Mouse (Mus musculus): ENCODE measurements around the gene Etv6. TPM values are rescaled to one million over a fixed set of nuclear protein-coding genes. Genes with fewer than 3 reads are reported as not detected.
A peak's percentile ranks its signal among the peaks of the same experiment; 100 is the strongest.

Etv6 gene
- polyA plus RNA-seq, 1 experiment from 2014 or later: 2.7 TPM

DNA sequence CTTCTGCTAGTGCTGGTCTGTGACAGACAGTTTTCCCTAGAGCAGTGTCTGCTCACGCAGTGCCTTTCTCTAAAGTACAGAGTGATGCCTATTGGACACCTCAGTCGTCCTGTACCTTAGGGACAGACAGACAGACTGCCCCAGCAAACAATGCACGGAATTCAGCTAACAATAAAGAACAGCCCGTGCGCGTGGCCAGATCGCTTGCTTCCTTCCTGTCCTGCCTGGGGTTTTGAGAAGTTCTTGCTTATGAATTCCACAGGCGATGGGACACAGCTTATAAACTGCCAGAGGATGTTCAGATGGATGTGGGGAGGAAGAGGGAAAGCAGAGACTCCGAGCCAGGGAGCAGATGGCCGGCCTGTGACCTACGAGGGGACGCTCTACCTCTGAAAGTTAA, 25.3 kb downstream of the Etv6 start:
- 49% methylated on average over 12 of the region's 12 CpGs for WGBS (ENCODE audit: insufficient replicate concordance)
- Histone ChIP-seq H3K4me3 (ENCODE audit: low read depth, low read length) (no peak overlapping the region), H3K27me3 (ENCODE audit: insufficient read depth, low read length) (no peaks in the 10 kb centered on the region), H3K9me3 (ENCODE audit: low read length) (no peaks in the 10 kb centered on the region), H3K4me1 (ENCODE audit: insufficient read depth) (peaks cover 17% of the 10 kb centered on the region), H3K4me2 (ENCODE audit: low read depth, low read length) (no peak overlapping the region), H3K9ac (replicated peaks) (no peak overlapping the region), H3K36me3 (replicated peaks; ENCODE audit: insufficient read depth, low read length) (0 out of 2 replicates have a peak, but pooled peaks cover 3% of the 10 kb centered on the region), H3K27ac (ENCODE audit: low read depth) (no peak overlapping the region)
- DNase-seq (no peak), ATAC-seq (no peak)
- TF ChIP-seq CTCF (IDR thresholded peaks at IDR 0.05; ENCODE audit: low read depth) (no peak), EP300 (IDR thresholded peaks at IDR 0.05; ENCODE audit: low read depth) (no peak)

DNA sequence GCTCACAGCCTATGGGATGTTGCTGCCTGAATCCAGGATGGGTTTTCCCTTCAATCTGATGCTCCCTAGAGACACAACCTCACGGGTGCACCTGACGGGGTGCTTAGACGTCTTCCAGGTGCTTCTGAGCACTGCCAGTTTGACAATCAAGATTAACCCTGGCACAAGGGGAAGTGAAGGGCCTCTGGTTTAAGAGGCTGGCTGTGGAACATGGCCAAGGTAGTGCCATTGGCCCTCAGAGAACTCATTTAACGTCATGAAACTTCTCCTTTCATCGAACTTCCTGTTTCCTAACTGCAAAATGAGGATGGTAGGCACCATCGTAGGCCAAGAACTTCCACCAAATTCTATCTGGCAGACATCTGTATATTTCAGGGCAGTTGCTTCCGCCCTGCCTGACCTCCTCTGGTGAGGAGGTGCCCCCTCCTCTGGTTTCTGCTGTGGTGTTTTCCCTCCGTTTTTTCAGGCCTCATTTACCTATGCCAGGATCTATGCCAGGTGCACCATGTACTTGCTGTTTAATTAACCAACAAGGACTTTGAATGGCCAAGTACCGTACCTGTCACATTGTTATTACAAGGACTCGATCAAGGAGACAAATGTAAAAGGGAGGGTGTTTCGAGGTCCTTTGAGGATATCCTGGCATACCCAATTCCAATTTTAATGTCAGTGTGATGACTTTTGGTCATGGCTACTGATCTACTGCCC, 29.7 kb downstream of the Etv6 start:
- peak overlapping the region; percentile 48 for H3K27ac ChIP-seq (ENCODE audit: low read depth)
- 52% methylated on average over 11 of the region's 11 CpGs for WGBS (ENCODE audit: insufficient replicate concordance)
- no peak for DNase-seq
- no peaks in the 10 kb centered on the region for H3K36me3 ChIP-seq (replicated peaks; ENCODE audit: insufficient read depth, low read length)
- 0 out of 2 replicates have a peak, but pooled peaks have one; percentile 48 for ATAC-seq
- H3K9me3 ChIP-seq (ENCODE audit: low read length): no peaks in the 10 kb centered on the region
- no peak overlapping the region for H3K4me3 ChIP-seq (ENCODE audit: low read depth, low read length)
- H3K9ac ChIP-seq (replicated peaks): no peak overlapping the region
- H3K4me1 ChIP-seq (ENCODE audit: insufficient read depth): peaks cover 18% of the 10 kb centered on the region
- no peak for TF ChIP-seq CTCF (IDR thresholded peaks at IDR 0.05; ENCODE audit: low read depth)
- TF ChIP-seq EP300 (IDR thresholded peaks at IDR 0.05; ENCODE audit: low read depth): no peak
- no peak overlapping the region for H3K4me2 ChIP-seq (ENCODE audit: low read depth, low read length)
- H3K27me3 ChIP-seq (ENCODE audit: insufficient read depth, low read length): no peaks in the 10 kb centered on the region

DNA sequence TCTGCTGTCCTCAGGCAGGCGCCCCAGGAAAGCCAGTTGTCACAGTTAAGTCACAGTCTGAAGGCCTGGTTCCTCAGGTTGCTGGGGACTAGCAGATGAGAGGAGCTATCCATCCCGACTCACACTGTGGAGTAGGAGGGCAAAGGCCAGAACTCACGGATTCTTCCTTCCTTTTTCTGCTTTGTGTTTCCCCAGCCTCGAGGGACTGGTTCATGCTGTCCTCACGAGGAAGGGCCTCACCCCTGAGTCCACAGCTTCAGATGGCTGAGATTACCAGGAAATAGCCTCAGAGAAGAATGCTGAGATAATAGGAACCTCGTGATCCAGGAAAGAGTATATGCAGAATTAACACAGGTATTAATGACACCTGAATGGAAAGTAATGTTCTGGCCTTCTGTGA, 30.6 kb downstream of the Etv6 start:
- no peak for DNase-seq
- TF ChIP-seq CTCF (IDR thresholded peaks at IDR 0.05; ENCODE audit: low read depth) (no peak), EP300 (IDR thresholded peaks at IDR 0.05; ENCODE audit: low read depth) (no peak)
- no peak for ATAC-seq
- H3K27me3 ChIP-seq (ENCODE audit: insufficient read depth, low read length): no peaks in the 10 kb centered on the region
- H3K4me3 ChIP-seq (ENCODE audit: low read depth, low read length): no peak overlapping the region
- WGBS (ENCODE audit: insufficient replicate concordance): 44% methylated on average over 6 of the region's 6 CpGs
- no peak overlapping the region for H3K9ac ChIP-seq (replicated peaks)
- no peaks in the 10 kb centered on the region for H3K9me3 ChIP-seq (ENCODE audit: low read length)
- no peak overlapping the region for H3K4me2 ChIP-seq (ENCODE audit: low read depth, low read length)
- H3K36me3 ChIP-seq (replicated peaks; ENCODE audit: insufficient read depth, low read length): no peaks in the 10 kb centered on the region
- H3K27ac ChIP-seq (ENCODE audit: low read depth): no peak overlapping the region
- peaks cover 13% of the 10 kb centered on the region for H3K4me1 ChIP-seq (ENCODE audit: insufficient read depth)

DNA sequence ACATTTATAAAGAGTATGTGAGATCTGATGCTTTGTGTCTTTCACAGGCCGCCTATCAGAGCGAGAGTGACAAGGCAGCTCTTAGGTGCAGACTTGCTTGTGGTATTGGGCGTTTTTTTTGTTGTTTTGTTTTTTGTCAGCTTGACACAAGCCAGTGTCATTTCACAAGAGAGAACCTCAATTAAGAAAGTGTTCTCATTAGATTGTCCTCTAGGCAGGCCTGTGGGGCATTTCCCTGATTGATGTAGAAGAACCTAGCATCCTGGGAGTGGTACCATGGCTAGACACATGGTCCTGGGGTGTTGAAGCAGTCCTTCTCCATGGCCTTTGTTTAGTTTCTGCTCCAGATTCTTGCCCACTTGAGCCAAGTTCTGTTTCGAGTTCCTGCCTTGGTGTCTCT, 31.5 kb downstream of the Etv6 start:
- H3K27ac ChIP-seq (ENCODE audit: low read depth): no peak overlapping the region
- TF ChIP-seq CTCF (IDR thresholded peaks at IDR 0.05; ENCODE audit: low read depth) (no peak), EP300 (IDR thresholded peaks at IDR 0.05; ENCODE audit: low read depth) (no peak)
- no peak overlapping the region for H3K4me3 ChIP-seq (ENCODE audit: low read depth, low read length)
- DNase-seq (no peak), ATAC-seq (no peak)
- H3K9me3 ChIP-seq (ENCODE audit: low read length): no peaks in the 10 kb centered on the region
- H3K27me3 ChIP-seq (ENCODE audit: insufficient read depth, low read length): no peaks in the 10 kb centered on the region
- H3K9ac ChIP-seq (replicated peaks): no peak overlapping the region
- H3K4me1 ChIP-seq (ENCODE audit: insufficient read depth): peaks cover 15% of the 10 kb centered on the region
- H3K4me2 ChIP-seq (ENCODE audit: low read depth, low read length): no peak overlapping the region
- WGBS (ENCODE audit: insufficient replicate concordance): 78% methylated on average over 4 of the region's 4 CpGs
- H3K36me3 ChIP-seq (replicated peaks; ENCODE audit: insufficient read depth, low read length): no peaks in the 10 kb centered on the region

DNA sequence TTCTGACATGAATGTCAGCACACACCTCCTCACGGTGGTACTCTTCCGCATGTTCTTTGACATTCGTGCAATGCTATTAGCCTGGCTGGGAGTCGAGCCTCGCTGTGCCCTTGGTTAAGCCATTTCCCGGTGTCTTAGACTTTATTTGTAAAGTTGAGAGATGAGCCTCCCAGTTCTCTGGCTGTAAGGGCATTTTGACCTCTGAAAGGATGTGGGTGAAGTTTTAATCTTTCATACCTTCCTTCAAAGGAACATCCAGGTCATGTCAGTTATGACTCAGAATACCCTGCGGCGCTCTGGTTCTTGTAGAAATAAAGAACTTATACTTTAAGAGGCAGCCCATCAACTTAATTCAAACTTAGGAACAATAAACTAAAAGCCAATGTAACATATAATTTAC, 32.0 kb downstream of the Etv6 start:
- DNase-seq: no peak
- no peak for ATAC-seq
- Histone ChIP-seq H3K27ac (ENCODE audit: low read depth) (no peak overlapping the region), H3K4me2 (ENCODE audit: low read depth, low read length) (no peak overlapping the region), H3K4me1 (ENCODE audit: insufficient read depth) (peaks cover 17% of the 10 kb centered on the region), H3K4me3 (ENCODE audit: low read depth, low read length) (no peak overlapping the region), H3K9me3 (ENCODE audit: low read length) (no peaks in the 10 kb centered on the region), H3K9ac (replicated peaks) (no peak overlapping the region), H3K27me3 (ENCODE audit: insufficient read depth, low read length) (no peaks in the 10 kb centered on the region), H3K36me3 (replicated peaks; ENCODE audit: insufficient read depth, low read length) (no peaks in the 10 kb centered on the region)
- WGBS (ENCODE audit: insufficient replicate concordance): 82% methylated on average over 8 of the region's 8 CpGs
- TF ChIP-seq EP300 (IDR thresholded peaks at IDR 0.05; ENCODE audit: low read depth) (no peak), CTCF (IDR thresholded peaks at IDR 0.05; ENCODE audit: low read depth) (no peak)

DNA sequence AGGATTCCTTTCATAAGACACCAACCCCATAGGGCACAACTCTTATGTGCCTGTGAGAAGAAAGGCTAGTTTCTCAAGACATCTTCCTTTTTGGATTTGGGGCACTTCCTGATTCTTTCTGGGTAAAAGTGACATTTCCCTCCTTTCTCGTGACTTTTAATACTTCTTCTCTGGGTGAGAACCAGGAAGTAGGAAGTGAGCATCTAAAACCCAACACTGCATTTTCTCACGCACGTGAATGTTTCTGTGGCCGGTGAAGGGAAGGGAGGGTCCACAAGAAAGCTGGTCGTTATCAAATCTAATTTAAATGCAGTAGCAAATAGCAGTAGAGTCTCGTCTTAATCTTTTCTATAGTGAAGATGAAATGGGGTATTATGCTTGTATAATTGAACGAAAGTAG, 36.9 kb downstream of the Etv6 start:
- Histone ChIP-seq H3K4me2 (ENCODE audit: low read depth, low read length) (no peak overlapping the region), H3K4me3 (ENCODE audit: low read depth, low read length) (no peak overlapping the region), H3K27ac (ENCODE audit: low read depth) (no peak overlapping the region; the same call in 1 of the 2 replicates), H3K9me3 (ENCODE audit: low read length) (no peaks in the 10 kb centered on the region), H3K36me3 (replicated peaks; ENCODE audit: insufficient read depth, low read length) (peaks cover 5% of the 10 kb centered on the region; the same call in 1 of the 2 replicates), H3K27me3 (ENCODE audit: insufficient read depth, low read length) (no peaks in the 10 kb centered on the region), H3K4me1 (ENCODE audit: insufficient read depth) (peaks cover 6% of the 10 kb centered on the region), H3K9ac (replicated peaks) (no peak overlapping the region)
- ATAC-seq: no peak
- WGBS (ENCODE audit: insufficient replicate concordance): 49% methylated on average over 7 of the region's 7 CpGs
- no peak for DNase-seq
- TF ChIP-seq EP300 (IDR thresholded peaks at IDR 0.05; ENCODE audit: low read depth): no peak
- no peak for TF ChIP-seq CTCF (IDR thresholded peaks at IDR 0.05; ENCODE audit: low read depth)
